Mouse (Mus musculus) E14TG2a.4 (cell line): ENCODE results near the gene Acot2.

ENCODE experiments used
- CTCF ChIP-seq: conservative IDR thresholded peaks from 2 replicates; pipeline ENCODE4 v1.5.1; 2014; ENCODE audit warnings: low read length
- POU5F1 ChIP-seq: IDR thresholded peaks from 2 replicates; pipeline ENCODE4 v1.6.1; 2014; ENCODE audit warnings: low read length, borderline replicate concordance

- TF ChIP-seq CTCF (no peak), POU5F1 (no peak)
Measured at GRCm38 (mm10) chr12:84042248-84042647, 54.6 kb downstream of the Acot2 start.
